24 mouse cellular contexts compared by ENCODE assay signal in genomic region chr10:96519411-96519810, GRCm38 (mm10).
DNase-seq lines count a peak whose midpoint lies in the region; ATAC-seq lines count a peak whose summit lies in the region.
"Had no signal": no experiment of that assay in that cellular context is flagged by ENCODE, and none has a peak within 500 bp of the region (broad histone marks: within the 10 kb centered on the region; RNA-seq: fewer than 3 reads in every experiment).

No protein-coding gene starts in this region.

- no peak overlapping the region for H3K27ac ChIP-seq in embryonic facial prominence, embryonic 14.5 days (replicated peaks; ENCODE audit: low read depth, low read length)
- no peak overlapping the region for H3K27ac ChIP-seq in hindbrain, embryonic 10.5 days
- H3K27ac ChIP-seq: embryonic facial prominence, embryonic 13.5 days; heart, embryonic 15.5 days; hindbrain, embryonic 12.5 days; hindbrain, embryonic 15.5 days had no signal

- ATAC-seq in frontal cortex, adult (ENCODE audit: low TSS enrichment): peak; percentile 81
- ATAC-seq in embryonic facial prominence, embryonic 14.5 days (ENCODE audit: low read depth): no peak
- ATAC-seq: activated CD4-positive, CD25-positive, alpha-beta regulatory T cell, adult 4 months; forebrain, embryonic 14.5 days; intestine, postnatal 0 days had no signal

- H3K4me1 ChIP-seq in embryonic facial prominence, embryonic 14.5 days (ENCODE audit: control insufficient read depth, insufficient read depth, low read length): peaks cover 13% of the 10 kb centered on the region
- H3K4me1 ChIP-seq in hindbrain, embryonic 10.5 days (replicated peaks): peaks cover 17% of the 10 kb centered on the region

- no peaks in the 10 kb centered on the region for H3K36me3 ChIP-seq in embryonic facial prominence, embryonic 14.5 days (ENCODE audit: control insufficient read depth, insufficient read depth, low read length)
- H3K36me3 ChIP-seq in hindbrain, embryonic 10.5 days: no peaks in the 10 kb centered on the region
- H3K36me3 ChIP-seq: embryonic facial prominence, embryonic 13.5 days; heart, embryonic 12.5 days; heart, embryonic 15.5 days; hindbrain, embryonic 12.5 days; hindbrain, embryonic 15.5 days had no signal

- H3K4me2 ChIP-seq in embryonic facial prominence, embryonic 14.5 days (ENCODE audit: low read depth, low read length): no peak overlapping the region
- H3K4me2 ChIP-seq: embryonic facial prominence, embryonic 13.5 days; heart, embryonic 12.5 days; heart, embryonic 15.5 days; hindbrain, embryonic 12.5 days; hindbrain, embryonic 15.5 days had no signal

- 40% methylated on average over 3 of the region's 3 CpGs for WGBS in embryonic facial prominence, embryonic 14.5 days
- WGBS in hindbrain, embryonic 10.5 days: 79% methylated on average over 3 of the region's 3 CpGs

- H3K27me3 ChIP-seq in embryonic facial prominence, embryonic 14.5 days (replicated peaks; ENCODE audit: control insufficient read depth, insufficient read depth, low read length): no peaks in the 10 kb centered on the region
- H3K27me3 ChIP-seq in hindbrain, embryonic 10.5 days (ENCODE audit: insufficient read depth, poor library complexity, severe bottlenecking): no peaks in the 10 kb centered on the region
- H3K27me3 ChIP-seq: embryonic facial prominence, embryonic 13.5 days; heart, embryonic 12.5 days; heart, embryonic 15.5 days; hindbrain, embryonic 12.5 days; hindbrain, embryonic 15.5 days had no signal

- H3K4me3 ChIP-seq in embryonic facial prominence, embryonic 14.5 days (ENCODE audit: low read depth, low read length): no peak overlapping the region
- H3K4me3 ChIP-seq in hindbrain, embryonic 10.5 days: no peak overlapping the region
- H3K4me3 ChIP-seq: embryonic facial prominence, embryonic 13.5 days; heart, embryonic 12.5 days; heart, embryonic 15.5 days; hindbrain, embryonic 12.5 days; hindbrain, embryonic 15.5 days had no signal

- no peak for DNase-seq in frontal cortex, postnatal 36 days (ENCODE audit: low spot score in 2 of 2)
- DNase-seq in T-cell, adult 2 months (ENCODE audit: low spot score): peak; percentile 12
- peak; percentile 63 for DNase-seq in embryonic facial prominence, embryonic 14.5 days (ENCODE audit: low spot score)
- DNase-seq in hindbrain, embryonic 10.5 days (ENCODE audit: low spot score): no peak
- DNase-seq in heart, postnatal 4 days: no peak
- DNase-seq: adrenal gland, adult 8-10 months; adrenal gland, postnatal 25 days; cerebellum, adult 18-20 months; cerebellum, adult 9-10 months; cerebellum, postnatal 14 days; gastrocnemius, postnatal 25 days; heart, adult 18-20 months; heart, postnatal 10 days; heart, postnatal 36 days; kidney, adult 2 months had no signal

- H3K9ac ChIP-seq in embryonic facial prominence, embryonic 14.5 days (ENCODE audit: low read depth, low read length): no peak overlapping the region
- H3K9ac ChIP-seq: embryonic facial prominence, embryonic 13.5 days; heart, embryonic 12.5 days; heart, embryonic 15.5 days; hindbrain, embryonic 12.5 days; hindbrain, embryonic 15.5 days had no signal

- H3K9me3 ChIP-seq in embryonic facial prominence, embryonic 14.5 days (ENCODE audit: control insufficient read depth, low read length): no peaks in the 10 kb centered on the region
- no peaks in the 10 kb centered on the region for H3K9me3 ChIP-seq in hindbrain, embryonic 10.5 days
- H3K9me3 ChIP-seq: embryonic facial prominence, embryonic 13.5 days; heart, embryonic 15.5 days; hindbrain, embryonic 12.5 days; hindbrain, embryonic 15.5 days had no signal

Comparison
In these comparisons a context has a peak if more than half of its experiments do, and no peak if none do; other contexts are left out.
1. DNase-seq: peak in T-cell, adult 2 months (single experiment) and embryonic facial prominence, embryonic 14.5 days (single experiment); none in frontal cortex, postnatal 36 days (0 of 2), hindbrain, embryonic 10.5 days (single experiment) and heart, postnatal 4 days (single experiment).